Mouse (Mus musculus) CD4-positive, CD25-positive, alpha-beta regulatory T cell, adult 2 months (primary cell): ENCODE data around the gene Zfp362.
A peak's percentile ranks its signal among the peaks of the same experiment; 100 is the strongest.

Source experiments
- DNase-seq: peaks from one replicate; pipeline ENCODE4 v3.0.0-alpha.2; 2012; ENCODE audit warnings: low read depth, low spot score

Zfp362 gene

GRCm38 (mm10) chr4:128760029-128760428, 45.8 kb downstream of the Zfp362 start:
- DNase-seq = no peak

GRCm38 (mm10) chr4:128759214-128759613, 46.6 kb downstream of the Zfp362 start:
- no peak for DNase-seq

GRCm38 (mm10) chr4:128755900-128756299, 49.9 kb downstream of the Zfp362 start:
- no peak for DNase-seq

DNA sequence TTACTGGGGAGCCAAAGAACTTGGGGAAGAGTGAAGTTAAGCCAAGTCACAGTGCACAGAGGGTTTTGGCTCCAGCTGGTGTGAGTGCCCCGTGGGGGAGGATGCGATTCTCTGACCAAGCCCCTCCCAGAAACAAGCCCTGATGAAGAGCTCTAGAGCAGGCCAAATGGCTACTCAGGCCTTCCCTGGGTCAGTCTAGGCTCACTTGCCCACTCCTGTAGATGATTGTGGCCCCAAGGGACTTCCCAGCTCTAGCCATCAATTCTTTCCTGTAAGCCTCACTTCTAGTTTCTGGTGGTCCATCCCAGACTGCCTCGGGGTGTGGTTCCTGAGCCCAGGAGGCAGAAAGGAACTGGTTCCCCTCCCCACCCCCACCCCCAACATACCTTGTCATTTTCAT, 50.8 kb downstream of the Zfp362 start, which contains the start of gene A3galt2:
Gene A3galt2 (plus strand): TSS at position 301 of the 400 bp plus-strand sequence.
- DNase-seq = no peak

- DNase-seq = no peak
Observed at GRCm38 (mm10) chr4:128753571-128753970, 52.3 kb downstream of the Zfp362 start.

DNA sequence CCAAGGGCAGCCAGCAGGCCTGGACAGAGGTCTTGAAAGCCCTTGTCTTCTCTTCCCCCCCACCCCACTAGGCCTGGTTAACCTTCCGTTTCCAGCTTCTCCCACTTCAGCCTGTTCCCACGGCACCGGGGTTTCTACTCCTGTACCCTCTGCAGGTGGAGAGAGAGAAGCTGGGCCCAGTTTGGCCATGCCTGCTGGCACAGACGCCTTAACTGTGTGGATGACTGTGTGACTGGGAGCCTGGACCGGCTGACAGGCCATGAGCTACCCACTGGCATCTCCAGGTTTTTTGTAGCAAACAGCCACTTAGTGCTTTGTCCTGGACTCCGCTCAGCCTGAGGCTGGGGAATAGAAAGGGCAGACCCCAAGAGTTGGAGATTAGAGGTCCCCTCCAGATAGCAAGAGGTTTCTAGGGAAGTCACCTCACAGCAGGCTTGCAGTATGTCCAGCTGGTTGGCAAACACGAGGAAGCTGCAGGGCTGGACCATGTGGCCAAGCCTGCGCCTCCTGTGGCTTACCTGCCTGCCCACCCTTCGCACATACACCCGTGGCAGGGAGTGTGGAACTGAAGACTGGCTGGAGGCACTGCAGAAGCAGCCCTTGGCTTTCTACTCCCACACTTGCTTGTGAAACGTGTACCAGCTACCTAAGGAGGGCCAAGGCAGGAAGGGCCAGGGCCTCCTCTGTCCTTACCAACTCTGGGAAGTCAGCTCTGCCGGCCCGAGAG, 53.7 kb downstream of the Zfp362 start:
- no peak for DNase-seq

DNA sequence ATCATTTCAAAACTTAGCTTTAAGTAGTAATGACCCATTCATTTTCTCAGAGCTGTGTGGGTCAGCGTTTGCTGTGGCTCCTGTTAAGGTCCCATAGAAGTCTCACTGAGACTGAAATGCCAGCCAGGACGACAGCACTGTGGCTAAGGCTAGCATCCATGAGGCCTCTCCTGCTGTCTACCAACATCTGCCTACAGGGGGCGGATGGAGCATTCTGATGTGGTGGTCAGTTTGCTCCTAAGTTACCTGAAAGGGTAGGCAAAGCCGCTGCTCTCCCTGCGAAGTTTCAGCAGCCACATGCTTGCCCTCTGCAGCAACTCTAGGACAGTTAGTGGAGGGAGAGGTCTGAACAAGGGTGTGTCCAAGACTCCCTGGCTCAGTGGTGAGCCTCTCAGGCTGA, 54.8 kb downstream of the Zfp362 start:
- DNase-seq = no peak

- DNase-seq = no peak
Observed at GRCm38 (mm10) chr4:128748309-128748708, 57.5 kb downstream of the Zfp362 start.

- DNase-seq = no peak
Observed at GRCm38 (mm10) chr4:128747614-128748270, 58.1 kb downstream of the Zfp362 start.

- no peak for DNase-seq
Observed at GRCm38 (mm10) chr4:128745160-128745559, 60.7 kb downstream of the Zfp362 start.

DNA sequence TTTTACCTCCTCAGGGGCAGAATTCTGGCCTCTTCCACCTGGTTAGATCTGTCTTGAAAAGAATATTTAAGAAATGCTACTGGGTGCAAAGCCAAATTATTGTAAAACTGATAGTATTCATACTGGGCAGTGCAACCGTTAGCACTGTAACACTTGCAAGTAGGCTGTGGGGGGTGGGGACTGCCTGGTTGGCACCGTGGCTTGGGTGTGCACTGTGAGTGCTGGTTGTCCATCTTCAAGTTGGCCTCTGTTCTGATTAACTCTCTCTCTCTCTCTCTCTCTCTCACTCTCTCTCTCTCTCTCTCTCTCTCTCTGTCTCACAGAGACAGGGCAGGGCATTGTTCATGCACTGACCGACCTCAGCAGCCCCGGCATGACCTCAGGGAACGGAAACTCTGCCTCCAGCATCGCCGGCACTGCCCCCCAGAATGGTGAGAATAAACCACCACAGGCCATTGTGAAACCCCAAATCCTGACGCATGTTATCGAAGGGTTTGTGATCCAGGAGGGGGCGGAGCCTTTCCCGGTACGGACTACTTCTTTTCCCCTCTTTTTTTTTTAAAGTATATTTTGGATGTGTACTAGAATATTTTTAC, 62.7 kb downstream of the Zfp362 start:
- no peak for DNase-seq

DNA sequence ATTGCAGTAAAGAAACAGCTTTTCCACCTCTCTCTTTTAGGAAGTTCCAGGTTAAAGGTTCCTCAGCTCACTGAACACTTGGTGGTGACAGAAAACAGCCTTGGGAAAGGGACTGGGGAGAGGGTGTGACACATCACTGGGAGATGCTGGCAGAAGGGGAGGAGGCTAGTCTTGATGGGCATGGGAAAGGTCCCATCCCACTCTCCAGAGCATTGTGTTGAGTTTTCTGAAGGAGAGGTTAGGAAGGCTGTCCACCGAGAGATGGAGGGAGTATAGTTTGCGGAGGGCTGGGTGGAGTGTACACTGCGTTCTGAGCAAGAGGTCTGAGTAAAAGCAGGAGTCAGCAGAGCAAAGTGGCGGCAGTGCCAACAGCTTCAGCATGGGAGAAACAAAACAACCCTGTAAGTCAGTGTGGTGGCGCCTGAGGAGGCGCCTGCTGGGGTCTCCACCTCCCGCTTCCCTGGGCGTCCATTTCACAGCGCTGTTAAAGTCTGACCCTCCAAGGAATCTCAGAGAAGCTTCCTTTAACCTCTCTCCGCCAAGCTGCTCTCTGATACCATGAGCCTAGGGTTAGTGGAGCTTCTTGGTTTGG, 63.4 kb downstream of the Zfp362 start:
- no peak for DNase-seq

DNA sequence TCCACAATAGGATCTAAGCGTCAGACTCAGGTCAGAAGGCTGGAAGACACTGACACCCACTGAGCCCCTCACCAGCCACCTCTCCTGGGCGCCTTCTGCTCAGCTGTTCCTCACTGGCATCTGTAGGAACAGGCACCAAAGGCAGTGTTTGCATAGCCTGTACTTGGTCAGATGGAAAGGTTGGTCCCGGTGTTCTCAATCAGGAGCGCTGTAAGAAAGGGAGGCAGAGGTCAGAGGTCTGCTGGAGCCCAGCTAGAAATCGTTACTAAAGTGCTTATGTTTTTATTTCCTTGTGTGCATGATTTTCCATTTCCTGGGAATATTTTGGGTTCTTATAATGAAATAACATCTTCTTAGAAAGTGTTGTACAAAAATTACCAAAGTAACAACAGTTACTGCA, 63.9 kb downstream of the Zfp362 start:
- no peak for DNase-seq

GRCm38 (mm10) chr4:128740878-128741277, 65.0 kb downstream of the Zfp362 start:
- DNase-seq = no peak

GRCm38 (mm10) chr4:128737825-128738610, 67.8 kb downstream of the Zfp362 start:
- DNase-seq = no peak

DNA sequence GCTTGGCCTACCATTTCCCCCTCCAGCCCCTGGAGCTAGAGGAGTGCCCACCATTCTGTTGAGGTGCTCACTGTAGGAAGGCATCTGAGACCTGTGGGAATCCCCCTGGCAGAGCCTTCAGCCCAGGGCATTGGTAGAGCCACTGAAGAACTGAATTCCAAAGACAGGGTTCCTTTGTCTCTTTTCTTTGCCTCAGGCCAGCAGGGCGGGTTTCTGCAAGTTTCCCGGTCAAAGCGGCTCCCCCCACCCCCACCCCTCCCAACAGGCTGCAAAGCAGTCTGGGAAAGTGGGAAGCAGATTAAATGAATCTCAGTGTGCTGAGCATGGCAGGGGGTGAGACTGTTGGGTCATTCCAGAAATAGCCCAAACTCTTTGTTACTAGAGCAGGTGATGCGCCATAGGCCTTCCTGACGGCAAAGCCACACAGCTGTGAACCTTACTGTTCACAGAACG, 68.7 kb downstream of the Zfp362 start:
- DNase-seq = no peak

DNA sequence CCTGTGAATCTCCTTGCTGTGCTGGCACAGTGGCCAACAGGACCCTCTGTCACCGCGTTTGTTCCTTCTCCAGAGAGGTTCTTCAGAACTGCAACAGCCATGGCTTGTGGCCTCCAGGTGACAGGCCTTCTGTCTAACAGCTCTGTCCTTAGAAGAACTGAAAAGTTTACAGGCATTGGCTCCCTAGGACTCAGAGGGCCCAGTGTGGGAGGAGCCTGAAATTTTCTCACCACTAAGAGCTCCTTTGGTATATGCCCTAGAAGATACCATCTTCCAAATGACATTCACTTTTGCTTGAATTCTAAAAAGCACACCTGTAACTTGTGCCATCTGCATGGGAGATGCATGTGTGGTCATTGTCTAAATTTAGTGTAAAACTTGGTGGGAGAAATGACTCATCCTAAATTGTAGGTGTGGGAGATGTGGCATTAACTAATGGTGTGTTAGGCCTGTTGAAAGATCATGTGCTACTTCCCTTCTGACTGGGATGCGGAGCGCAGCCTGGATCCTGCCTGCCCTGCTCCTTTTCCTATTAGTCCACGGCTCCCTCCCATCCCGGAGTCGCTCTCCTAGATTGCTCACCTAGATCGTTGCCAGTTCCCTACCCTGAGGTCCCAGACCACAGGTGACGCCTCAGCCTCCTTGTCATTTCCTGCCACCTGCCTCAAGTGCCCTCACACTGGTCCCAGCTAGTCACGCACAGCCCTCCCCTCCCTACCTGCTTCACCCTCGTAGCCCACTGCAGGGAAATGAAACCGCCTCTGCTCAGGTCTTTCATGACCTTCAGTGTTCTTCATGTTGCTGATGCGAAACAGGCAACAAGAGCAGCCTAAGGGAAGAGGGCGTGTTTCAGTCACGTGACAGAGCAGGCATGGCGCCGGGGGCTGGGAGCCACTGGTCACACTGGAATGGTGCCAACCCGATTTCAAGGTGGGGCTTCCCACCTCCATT, 70.8 kb downstream of the Zfp362 start:
- peak; percentile 78 for DNase-seq

GRCm38 (mm10) chr4:128734217-128734616, 71.6 kb downstream of the Zfp362 start:
- DNase-seq = no peak

- peak; percentile 43 for DNase-seq
Observed at GRCm38 (mm10) chr4:128733496-128733895, 72.3 kb downstream of the Zfp362 start.

DNA sequence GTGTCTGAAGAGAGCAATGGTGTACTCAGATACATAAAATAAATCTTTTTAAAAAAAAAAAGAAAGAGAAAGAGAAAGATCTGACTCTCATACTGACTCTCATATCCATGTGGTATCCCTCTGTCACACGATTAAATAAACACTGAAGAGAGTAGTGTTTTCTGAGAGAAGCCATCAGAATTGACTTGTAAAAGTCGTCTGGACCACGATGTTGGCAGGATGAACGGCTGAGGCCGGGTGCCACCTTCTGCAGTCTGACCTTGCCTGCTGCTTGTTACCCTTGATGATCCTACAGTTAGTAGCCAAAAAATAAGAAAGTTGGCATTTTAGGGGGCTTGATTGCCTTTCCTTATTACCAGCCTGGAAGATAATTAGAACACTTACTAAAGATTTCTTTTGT, 73.1 kb downstream of the Zfp362 start:
- no peak for DNase-seq
